Mouse (Mus musculus): ENCODE measurements around the gene Stat1.

DNA sequence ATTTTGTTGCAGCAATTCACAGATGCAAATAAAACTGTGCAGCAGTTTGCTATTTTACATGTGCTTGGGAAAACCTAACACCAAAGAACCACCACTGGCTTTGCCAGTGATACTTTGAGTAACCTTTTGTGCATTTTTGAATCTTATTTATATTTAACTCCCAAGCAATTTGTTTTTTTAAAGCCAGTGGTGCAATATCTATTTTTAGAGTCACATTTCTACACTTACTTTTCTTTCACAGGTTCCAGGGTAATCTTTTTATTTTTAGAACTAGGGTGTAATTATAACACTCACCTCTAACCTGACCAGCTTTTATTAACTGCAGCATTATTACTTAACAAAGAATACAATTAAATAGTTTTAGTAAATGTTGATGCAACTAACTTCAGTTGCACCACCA, 62.8 kb downstream of the Stat1 start:
- no peak for TF ChIP-seq CTCF (IDR thresholded peaks at IDR 0.05; ENCODE audit: low read depth)
- TF ChIP-seq EP300 (IDR thresholded peaks at IDR 0.05; ENCODE audit: low read depth) = no peak
